Comparison of ENCODE assay signal across 10 mouse cellular contexts in the genomic region with DNA sequence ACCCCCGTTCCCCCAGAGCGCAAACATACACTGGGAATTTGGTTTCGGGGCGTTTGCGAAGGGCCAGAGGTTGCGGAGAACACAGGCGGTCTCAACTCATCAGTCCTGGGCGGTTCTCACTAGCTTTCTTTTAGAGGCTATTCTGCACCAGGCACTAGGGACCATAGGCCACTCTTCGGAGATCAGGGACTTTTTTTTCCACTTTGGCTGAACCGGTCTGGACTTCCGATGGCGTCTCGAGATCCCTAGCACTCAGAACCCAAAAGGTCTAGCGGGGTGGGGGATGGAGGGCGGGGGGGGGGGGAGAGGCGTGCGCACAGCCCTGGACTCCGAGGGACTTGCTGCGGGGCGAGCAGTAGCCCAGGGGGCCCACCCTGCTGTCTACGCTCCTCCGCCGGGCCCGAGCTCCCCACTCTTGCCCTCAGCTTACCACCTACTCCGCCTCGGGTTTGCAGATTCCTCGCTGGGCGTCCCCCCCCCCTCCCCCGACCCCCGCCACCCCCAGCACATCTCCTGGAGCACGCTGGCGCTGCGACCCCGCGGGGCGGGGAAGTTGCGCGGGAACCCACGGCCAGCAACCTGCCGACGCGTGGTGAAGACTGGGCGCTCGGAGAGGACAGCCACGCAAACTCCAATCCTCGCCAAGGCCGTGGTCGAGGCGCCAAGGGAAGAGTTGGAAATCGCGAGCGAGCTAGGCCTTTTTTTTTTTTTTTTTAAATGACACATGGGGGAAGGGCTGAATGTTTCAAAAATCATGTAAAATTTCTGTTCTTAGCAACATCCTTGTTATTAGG. TPM values are rescaled to one million over a fixed set of nuclear protein-coding genes. Genes with fewer than 3 reads are reported as not detected.
A peak's percentile ranks its signal among the peaks of the same experiment; 100 is the strongest.
DNase-seq lines count a peak whose midpoint lies in the region; ATAC-seq and TF ChIP-seq lines count a peak whose summit lies in the region.
"Had no signal": no experiment of that assay in that cellular context is flagged by ENCODE, and none has a peak within 500 bp of the region (broad histone marks: within the 10 kb centered on the region; RNA-seq: fewer than 3 reads in every experiment).

No protein-coding gene starts in this region.

- no peak for TF ChIP-seq CTCF in stomach, postnatal 0 days (IDR thresholded peaks at IDR 0.05; ENCODE audit: low read depth)

- ATAC-seq in megakaryocyte, adult 5-6 weeks (ENCODE audit: poor library complexity, severe bottlenecking), result no peak
- no peak for ATAC-seq in liver, embryonic 12.5 days
- no peak for ATAC-seq in stomach, postnatal 0 days (ENCODE audit: low FRiP score, low TSS enrichment)

- peak overlapping the region; percentile 87 for H3K4me3 ChIP-seq in megakaryocyte, embryonic 14.5 days (replicated peaks)
- peak overlapping the region; percentile 28 for H3K4me3 ChIP-seq in liver, embryonic 12.5 days
- peak overlapping the region; percentile 20; the same call in 1 of the 2 replicates for H3K4me3 ChIP-seq in stomach, postnatal 0 days (ENCODE audit: low read depth, low read length)

- peaks cover 82% of the 10 kb centered on the region for H3K27me3 ChIP-seq in megakaryocyte, embryonic 14.5 days (replicated peaks)
- H3K27me3 ChIP-seq in liver, embryonic 12.5 days (replicated peaks), result peaks cover 88% of the 10 kb centered on the region
- H3K27me3 ChIP-seq in stomach, postnatal 0 days (ENCODE audit: control insufficient read depth, insufficient read depth, low read length), result peaks cover 7% of the 10 kb centered on the region; the same call in 1 of the 2 replicates

- peaks cover 66% of the 10 kb centered on the region for H3K4me1 ChIP-seq in megakaryocyte, embryonic 14.5 days
- peaks cover 24% of the 10 kb centered on the region for H3K4me1 ChIP-seq in liver, embryonic 12.5 days
- H3K4me1 ChIP-seq in stomach, postnatal 0 days (replicated peaks; ENCODE audit: control insufficient read depth, insufficient read depth), result 0 out of 2 replicates have a peak, but pooled peaks cover 5% of the 10 kb centered on the region

- no peak for TF ChIP-seq EP300 in stomach, postnatal 0 days (optimal IDR thresholded peaks at IDR 0.05)

- H3K9ac ChIP-seq in liver, embryonic 12.5 days, result no peak overlapping the region
- no peak overlapping the region for H3K9ac ChIP-seq in stomach, postnatal 0 days (ENCODE audit: low read length)

- peaks cover 9% of the 10 kb centered on the region for H3K9me3 ChIP-seq in megakaryocyte, embryonic 14.5 days
- H3K9me3 ChIP-seq in liver, embryonic 12.5 days (replicated peaks), result no peaks in the 10 kb centered on the region
- no peaks in the 10 kb centered on the region for H3K9me3 ChIP-seq in stomach, postnatal 0 days (ENCODE audit: control insufficient read depth, low read length)

- H3K4me2 ChIP-seq in liver, embryonic 12.5 days, result peak overlapping the region; percentile 52
- H3K4me2 ChIP-seq in stomach, postnatal 0 days (replicated peaks; ENCODE audit: low read depth), result peak overlapping the region; percentile 29

- no peak overlapping the region for H3K27ac ChIP-seq in liver, embryonic 12.5 days
- no peak overlapping the region for H3K27ac ChIP-seq in stomach, postnatal 0 days (replicated peaks)

- H3K36me3 ChIP-seq in megakaryocyte, embryonic 14.5 days (replicated peaks; ENCODE audit: low read length), result no peaks in the 10 kb centered on the region
- no peaks in the 10 kb centered on the region for H3K36me3 ChIP-seq in liver, embryonic 12.5 days
- H3K36me3 ChIP-seq in stomach, postnatal 0 days (ENCODE audit: control insufficient read depth, insufficient read depth, low read length), result no peaks in the 10 kb centered on the region

- WGBS in liver, embryonic 12.5 days (ENCODE audit: insufficient replicate concordance), result 2% methylated on average over 48 of the region's 52 CpGs
- WGBS in stomach, postnatal 0 days, result 1% methylated on average over 45 of the region's 52 CpGs

- peak; percentile 20 for DNase-seq in adrenal gland, postnatal 10 days
- no peak for DNase-seq in adrenal gland, postnatal 14 days
- DNase-seq in stomach, postnatal 0 days (ENCODE audit: low spot score), result no peak
- DNase-seq in layer of hippocampus, adult 9-10 months (ENCODE audit: low spot score), result no peak
- DNase-seq in T-cell, adult 2 months (ENCODE audit: low spot score), result no peak
- DNase-seq: adrenal gland, adult 8-10 months had no signal

RNA-seq across cellular contexts. Expression of a gene that starts 52.1 kb away (rescaled TPM):
- total RNA-seq in adrenal gland, postnatal 10 days (2021), result 10 to 100 TPM; 19.2 to 19.4 TPM
- 20.4 and 25.2 TPM in 2 replicates for total RNA-seq in adrenal gland, postnatal 14 days (2021)
- 7.5 and 13.0 TPM in 2 replicates for polyA plus RNA-seq in megakaryocyte, embryonic 14.5 days (2012; ENCODE audit: insufficient read depth, low replicate concordance)
- total RNA-seq in megakaryocyte, adult 5-6 weeks (2015), result 63.0 and 70.6 TPM in 2 replicates
- 80.5 and 83.1 TPM in 2 replicates for total RNA-seq in megakaryocyte, adult 5-6 weeks (2017)
- 19.9 and 20.1 TPM in 2 replicates for polyA plus RNA-seq in liver, embryonic 12.5 days (2016; fragmentation: Nextera tagmentation; extraction: Ambion mirVana)
- polyA plus RNA-seq in stomach, postnatal 0 days (2015; fragmentation: Nextera tagmentation; extraction: Ambion mirVana), result 13.0 and 13.5 TPM in 2 replicates

RNA-seq across cellular contexts. Expression of a gene that starts 52.3 kb away (rescaled TPM):
- total RNA-seq in adrenal gland, postnatal 10 days (2021), result not detected
- total RNA-seq in adrenal gland, postnatal 14 days (2021), result not detected in 2 replicates
- not detected in 2 replicates for polyA plus RNA-seq in megakaryocyte, embryonic 14.5 days (2012; ENCODE audit: insufficient read depth, low replicate concordance)
- total RNA-seq in megakaryocyte, adult 5-6 weeks (2015), result not detected in 2 replicates
- not detected in 2 replicates for total RNA-seq in megakaryocyte, adult 5-6 weeks (2017)
- not detected in 2 replicates for polyA plus RNA-seq in liver, embryonic 12.5 days (2016; fragmentation: Nextera tagmentation; extraction: Ambion mirVana)
- 0.04 TPM in 1 of 2 replicates, not detected in the other for polyA plus RNA-seq in stomach, postnatal 0 days (2015; fragmentation: Nextera tagmentation; extraction: Ambion mirVana)
- total RNA-seq: adrenal gland, adult 8-10 months; neutrophil, adult 5-6 weeks had no signal

Comparison
In these comparisons a context has a peak if more than half of its experiments do, and no peak if none do; other contexts are left out.
1. H3K4me3 ChIP-seq: peak in every context shown above with its lines; median percentile 87 in megakaryocyte, embryonic 14.5 days; 28 in liver, embryonic 12.5 days; 20 in stomach, postnatal 0 days.